Mouse (Mus musculus) hindbrain, embryonic 12.5 days (tissue): Measurements from ENCODE around the gene Cma2. TPM values are rescaled to one million over a fixed set of nuclear protein-coding genes. Genes with fewer than 3 reads are reported as not detected.
A peak's percentile ranks its signal among the peaks of the same experiment; 100 is the strongest.
"Not testable (repeated sequence)": the region's sequence is repeated elsewhere in the genome, so short reads cannot be mapped to it uniquely, and the experiment has no call there.

Experiments used
- ATAC-seq: fragments of 200-750 bp; cut with Nextera tagmentation; 2 replicates; pipeline ENCODE4 v1.8.0; 2017; ENCODE audit warnings: moderate TSS enrichment; ENCODE audit not compliant: low FRiP score
- H3K27ac ChIP-seq: fragments of 300-500 bp; sonication (generic); 2 replicates; pipeline ENCODE4 v1.5.1; 2016; ENCODE audit warnings: mild to moderate bottlenecking
- H3K27me3 ChIP-seq: fragments of 300-500 bp; sonication (generic); 2 replicates; pipeline ENCODE4 v1.6.1; 2016; ENCODE audit warnings: mild to moderate bottlenecking
- H3K36me3 ChIP-seq: fragments of 300-500 bp; sonication (generic); 2 replicates; pipeline ENCODE4 v1.6.1; 2016; ENCODE audit warnings: mild to moderate bottlenecking
- H3K4me1 ChIP-seq: fragments of 300-500 bp; sonication (generic); 2 replicates; pipeline ENCODE4 v1.6.1; 2016
- H3K4me2 ChIP-seq: fragments of 300-500 bp; sonication (generic); replicated peaks from 2 replicates; pipeline ENCODE4 v1.6.1; 2016; ENCODE audit warnings: mild to moderate bottlenecking
- H3K4me3 ChIP-seq: fragments of 300-500 bp; sonication (generic); 2 replicates; pipeline ENCODE4 v1.5.1; 2016; ENCODE audit warnings: mild to moderate bottlenecking
- H3K9ac ChIP-seq: fragments of 300-500 bp; sonication (generic); 2 replicates; pipeline ENCODE4 v1.6.1; 2016; ENCODE audit warnings: mild to moderate bottlenecking, moderate library complexity
- H3K9me3 ChIP-seq: fragments of 300-500 bp; sonication (generic); replicated peaks from 2 replicates; pipeline ENCODE4 v1.6.1; 2016; ENCODE audit warnings: mild to moderate bottlenecking
- WGBS: fragments of 180-500 bp; shearing (Covaris S2); methylation state at CpG from one replicate; pipeline ENCODE4 v1.1.7; 2016; 5-methylcytosine and 5-hydroxymethylcytosine counted together
- polyA plus RNA-seq: library from polyadenylated mRNA; unstranded; fragments of >200 nt; fragmentation: Nextera tagmentation; extraction: Ambion mirVana; gene quantifications from 2 replicates; pipeline ENCODE4 v1.2.1, GENCODE M21; 2016

Cma2 gene
- polyA plus RNA-seq, 1 experiment from 2014 or later = not detected

DNA sequence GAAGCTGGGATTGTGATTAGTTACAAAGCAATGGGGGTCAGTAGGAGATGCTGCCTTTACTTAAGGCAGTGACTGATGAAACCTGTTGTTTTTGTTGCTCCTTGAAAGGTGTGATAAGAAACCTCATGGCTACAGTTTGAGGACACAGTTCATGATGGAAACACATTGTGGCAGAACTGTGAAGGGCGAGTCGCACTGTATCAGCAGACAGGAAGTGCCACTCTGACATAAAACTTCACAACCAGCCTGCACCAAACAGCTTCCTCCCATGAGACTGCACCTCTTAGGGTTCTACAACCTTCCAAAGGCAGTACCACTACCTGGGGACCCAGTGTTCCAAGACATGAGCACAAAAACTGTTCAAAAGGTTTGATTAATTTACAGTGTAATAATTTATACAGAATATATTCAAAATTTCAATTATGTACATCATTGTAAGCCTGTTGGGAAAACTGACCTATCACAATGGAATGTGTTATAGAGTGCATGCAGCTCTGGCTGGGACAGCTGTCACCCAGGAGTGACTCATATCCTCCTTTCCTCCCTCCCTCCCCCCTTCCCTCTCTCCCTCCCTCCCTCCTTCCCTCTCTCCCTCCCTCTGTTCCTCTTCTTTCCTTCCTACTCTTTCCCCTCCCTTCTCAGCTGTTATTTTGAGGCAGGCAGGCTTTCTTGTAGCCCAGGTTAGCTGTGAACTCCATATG is 4.4 kb upstream of the Cma2 start:
- H3K4me2 ChIP-seq = no peak overlapping the region
- no peak overlapping the region for H3K9ac ChIP-seq
- WGBS = 78% methylated on average over 2 of the region's 2 CpGs
- H3K4me1 ChIP-seq = no peaks in the 10 kb centered on the region
- H3K4me3 ChIP-seq = no peak overlapping the region
- H3K27me3 ChIP-seq = no peaks in the 10 kb centered on the region
- H3K9me3 ChIP-seq = no peaks in the 10 kb centered on the region
- H3K27ac ChIP-seq = no peak overlapping the region
- no peak for ATAC-seq
- no peaks in the 10 kb centered on the region for H3K36me3 ChIP-seq

DNA sequence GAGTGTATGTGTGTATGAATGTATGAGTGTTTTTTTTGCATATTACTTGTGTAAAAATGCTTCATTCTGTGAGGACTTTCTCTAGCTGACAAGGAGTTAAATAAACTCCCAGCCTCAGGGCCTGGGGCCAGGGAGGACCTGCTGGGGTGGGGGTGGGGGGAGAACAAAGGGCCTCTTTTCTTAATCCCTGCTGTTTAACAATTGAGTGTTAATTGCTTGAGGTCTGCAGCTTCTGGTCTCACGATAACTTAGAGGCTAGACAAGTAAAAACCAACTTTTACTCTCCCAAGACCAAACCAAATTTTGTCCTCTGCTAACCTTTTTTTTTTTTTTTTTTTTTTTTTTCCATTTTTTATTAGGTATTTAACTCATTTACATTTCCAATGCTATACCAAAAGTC is 12.5 kb downstream of the Cma2 start:
- no peaks in the 10 kb centered on the region for H3K4me1 ChIP-seq
- no peak overlapping the region for H3K9ac ChIP-seq
- H3K4me3 ChIP-seq = no peak overlapping the region
- peak overlapping the region; percentile 30; the same call in 1 of the 2 replicates for H3K27ac ChIP-seq
- H3K27me3 ChIP-seq = no peaks in the 10 kb centered on the region
- whole genome bisulfite sequencing = 0% methylated on average over 1 of the region's 1 CpGs
- H3K9me3 ChIP-seq = no peaks in the 10 kb centered on the region
- no peaks in the 10 kb centered on the region for H3K36me3 ChIP-seq
- H3K4me2 ChIP-seq = no peak overlapping the region
- no peak for ATAC-seq

- not testable (repeated sequence) for H3K4me1 ChIP-seq, H3K27me3 ChIP-seq, H3K36me3 ChIP-seq, H3K4me3 ChIP-seq, ATAC-seq, H3K4me2 ChIP-seq, H3K27ac ChIP-seq, H3K9ac ChIP-seq, H3K9me3 ChIP-seq
- 66% methylated on average over 2 of the region's 2 CpGs for WGBS
Observed at GRCm38 (mm10) chr14:55963900-55964299, 13.1 kb downstream of the Cma2 start.

GRCm38 (mm10) chr14:55987464-55987863 is 36.7 kb downstream of the Cma2 start:
- WGBS = 80% methylated on average over 2 of the region's 3 CpGs
- not testable (repeated sequence) for H3K4me2 ChIP-seq, H3K4me1 ChIP-seq, H3K27me3 ChIP-seq, H3K36me3 ChIP-seq, ATAC-seq, H3K4me3 ChIP-seq, H3K27ac ChIP-seq, H3K9me3 ChIP-seq, H3K9ac ChIP-seq

GRCm38 (mm10) chr14:56013147-56013546 is 62.4 kb downstream of the Cma2 start:
- ATAC-seq = no peak
- Histone ChIP-seq H3K36me3 (no peaks in the 10 kb centered on the region), H3K4me2 (no peak overlapping the region), H3K4me1 (no peaks in the 10 kb centered on the region), H3K9me3 (no peaks in the 10 kb centered on the region; the same call in 1 of the 2 replicates), H3K4me3 (no peak overlapping the region), H3K27ac (no peak overlapping the region), H3K9ac (no peak overlapping the region), H3K27me3 (no peaks in the 10 kb centered on the region)
- 68% methylated on average over 3 of the region's 3 CpGs for WGBS

DNA sequence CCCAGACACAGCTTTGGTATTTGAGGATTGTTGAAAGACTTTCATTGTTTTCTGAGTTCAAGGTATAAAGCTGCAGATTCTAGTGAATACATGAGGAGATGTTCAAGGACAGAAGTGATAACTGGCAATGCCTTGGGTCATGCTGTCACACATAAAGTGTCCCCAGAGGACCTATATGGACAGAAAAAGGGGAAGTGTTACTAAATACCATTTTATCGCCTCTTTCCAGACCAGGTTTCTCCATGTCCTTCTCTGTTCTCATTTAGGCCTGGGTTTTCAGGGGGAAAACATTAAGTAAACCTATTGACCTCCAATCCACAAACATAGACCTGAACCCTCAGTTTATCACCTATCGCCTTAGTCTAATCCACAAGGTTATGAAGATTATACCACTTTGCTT is 63.1 kb downstream of the Cma2 start:
- H3K4me2 ChIP-seq = no peak overlapping the region

DNA sequence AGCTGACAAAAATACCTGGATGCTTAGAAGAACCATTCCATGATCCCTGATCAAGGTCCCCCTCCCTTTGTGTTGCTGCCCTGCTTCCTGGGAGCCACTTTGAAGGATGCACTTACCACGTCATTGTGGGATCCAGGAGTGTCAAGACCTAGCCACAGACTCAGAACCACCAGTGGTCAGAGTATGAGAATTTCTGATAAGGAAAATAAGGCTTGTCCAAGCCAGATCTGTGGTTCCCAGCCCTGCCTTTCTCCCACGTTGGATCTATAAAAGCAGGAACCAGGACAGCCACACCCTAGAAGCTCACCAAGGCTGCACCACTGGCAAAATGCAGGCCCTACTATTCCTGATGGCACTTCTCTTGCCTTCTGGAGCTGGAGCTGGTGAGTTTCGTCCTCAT is 66.9 kb downstream of the Cma2 start, which contains the start of gene Mcpt1:
Gene Mcpt1 (plus strand): TSS at position 301 of the 400 bp plus-strand sequence.
- not testable (repeated sequence) for H3K4me3 ChIP-seq, H3K4me2 ChIP-seq, H3K4me1 ChIP-seq, H3K9ac ChIP-seq, H3K9me3 ChIP-seq, H3K27me3 ChIP-seq, H3K36me3 ChIP-seq, ATAC-seq, H3K27ac ChIP-seq
- WGBS = 76% methylated on average over 3 of the region's 3 CpGs

More for the DNA sequence above, 63.1 kb downstream of the Cma2 start:
- Histone ChIP-seq H3K27ac (no peak overlapping the region), H3K27me3 (no peaks in the 10 kb centered on the region), H3K4me3 (no peak overlapping the region), H3K9me3 (no peaks in the 10 kb centered on the region), H3K9ac (no peak overlapping the region), H3K36me3 (no peaks in the 10 kb centered on the region), H3K4me1 (no peaks in the 10 kb centered on the region)
- ATAC-seq = no peak
- 94% methylated on average over 2 of the region's 2 CpGs for WGBS

- Histone ChIP-seq H3K36me3 (no peaks in the 10 kb centered on the region), H3K9me3 (no peaks in the 10 kb centered on the region), H3K4me3 (no peak overlapping the region), H3K27me3 (no peaks in the 10 kb centered on the region), H3K4me1 (no peaks in the 10 kb centered on the region), H3K27ac (no peak overlapping the region), H3K4me2 (no peak overlapping the region), H3K9ac (no peak overlapping the region)
- ATAC-seq = no peak
- 74% methylated on average over 1 of the region's 1 CpGs for WGBS
Observed at GRCm38 (mm10) chr14:56019446-56019845, 68.7 kb downstream of the Cma2 start.

GRCm38 (mm10) chr14:56021305-56021704 is 70.5 kb downstream of the Cma2 start:
- WGBS = 78% methylated on average over 4 of the region's 4 CpGs
- not testable (repeated sequence) for H3K4me3 ChIP-seq, H3K4me1 ChIP-seq, H3K36me3 ChIP-seq, H3K9ac ChIP-seq, H3K4me2 ChIP-seq, H3K27me3 ChIP-seq, ATAC-seq, H3K9me3 ChIP-seq, H3K27ac ChIP-seq

Other genes with a start within 250 kb of the Cma2 start
- 0.48 and 0.90 TPM in 2 replicates for gene Tgm1, start 237.1 kb upstream of the Cma2 start, polyA plus RNA-seq
- gene Rabggta, start 228.7 kb upstream of the Cma2 start, polyA plus RNA-seq = 36.6 and 38.1 TPM in 2 replicates
- gene Dhrs1, start 205.3 kb upstream of the Cma2 start, polyA plus RNA-seq = 73.2 and 75.0 TPM in 2 replicates
- gene Nop9, start 205.3 kb upstream of the Cma2 start, polyA plus RNA-seq = 42.0 and 47.5 TPM in 2 replicates
- 0.36 and 0.56 TPM in 2 replicates for gene Cideb, start 192.5 kb upstream of the Cma2 start, polyA plus RNA-seq
- 0.36 and 0.57 TPM in 2 replicates for gene Ltb4r2, start 189.6 kb upstream of the Cma2 start, polyA plus RNA-seq
- 0.72 TPM in 1 of 2 replicates, not detected in the other for gene Ltb4r1, start 185.0 kb upstream of the Cma2 start, polyA plus RNA-seq
- 15.7 and 19.5 TPM in 2 replicates for gene Adcy4, start 166.9 kb upstream of the Cma2 start, polyA plus RNA-seq
- 10.8 and 13.5 TPM in 2 replicates for gene Ripk3, start 162.1 kb upstream of the Cma2 start, polyA plus RNA-seq
- gene Nfatc4, start 127.8 kb upstream of the Cma2 start, polyA plus RNA-seq = 42.4 and 45.2 TPM in 2 replicates
- gene Nynrin, start 97.0 kb upstream of the Cma2 start, polyA plus RNA-seq = 30.4 and 35.8 TPM in 2 replicates
- gene Cbln3, start 66.6 kb upstream of the Cma2 start, polyA plus RNA-seq = 0.05 and 0.35 TPM in 2 replicates
- gene Khnyn, start 66.0 kb upstream of the Cma2 start, polyA plus RNA-seq = 22.4 and 23.5 TPM in 2 replicates
- gene Sdr39u1, start 50.7 kb upstream of the Cma2 start, polyA plus RNA-seq = 63.5 and 68.3 TPM in 2 replicates
- gene Cma1, start 6.3 kb upstream of the Cma2 start, polyA plus RNA-seq = not detected in 2 replicates
- not detected in 2 replicates for gene Mcpt1, start 67.0 kb downstream of the Cma2 start, polyA plus RNA-seq
- gene Mcpt9, start 79.5 kb downstream of the Cma2 start, polyA plus RNA-seq = not detected in 2 replicates
- gene Mcpt2, start 91.1 kb downstream of the Cma2 start, polyA plus RNA-seq = not detected in 2 replicates
- gene Mcpt4, start 111.3 kb downstream of the Cma2 start, polyA plus RNA-seq = not detected in 2 replicates
- not detected in 2 replicates for gene Mcpt8, start 134.3 kb downstream of the Cma2 start, polyA plus RNA-seq
- gene Ctsg, start 151.6 kb downstream of the Cma2 start, polyA plus RNA-seq = not detected in 2 replicates
- not detected in 2 replicates for gene Gzme, start 169.6 kb downstream of the Cma2 start, polyA plus RNA-seq
- gene Gzmd, start 181.6 kb downstream of the Cma2 start, polyA plus RNA-seq = not detected in 2 replicates
- gene Gzmg, start 208.6 kb downstream of the Cma2 start, polyA plus RNA-seq = not detected in 2 replicates
- not detected in 2 replicates for gene Gzmn, start 223.6 kb downstream of the Cma2 start, polyA plus RNA-seq